Mouse (Mus musculus) stomach, embryonic 16.5 days (tissue): Measurements from ENCODE around the gene Syce3. TPM values are rescaled to one million over a fixed set of nuclear protein-coding genes. Genes with fewer than 3 reads are reported as not detected.
A peak's percentile ranks its signal among the peaks of the same experiment; 100 is the strongest.

ENCODE experiments used
- ATAC-seq: fragments of 200-750 bp; cut with Nextera tagmentation; 2 replicates; pipeline ENCODE4 v1.8.0; 2017; ENCODE audit warnings: moderate number of reproducible peaks, moderate TSS enrichment; ENCODE audit not compliant: insufficient read depth, low FRiP score
- H3K27ac ChIP-seq: fragments of 300-500 bp; sonication (generic); 2 replicates; pipeline ENCODE4 v1.5.1; 2014; ENCODE audit warnings: low read length
- H3K27me3 ChIP-seq: fragments of 300-500 bp; sonication (generic); 2 replicates; pipeline ENCODE4 v1.6.1; 2014; ENCODE audit warnings: low read length, control low read depth, mixed read lengths; ENCODE audit not compliant: control insufficient read depth, insufficient read depth
- H3K36me3 ChIP-seq: fragments of 300-500 bp; sonication (generic); 2 replicates; pipeline ENCODE4 v1.6.1; 2014; ENCODE audit warnings: low read length; ENCODE audit not compliant: control insufficient read depth, insufficient read depth
- H3K4me1 ChIP-seq: fragments of 300-500 bp; sonication (generic); 2 replicates; pipeline ENCODE4 v1.6.1; 2014; ENCODE audit warnings: low read length, control low read depth, mixed read lengths; ENCODE audit not compliant: control insufficient read depth, insufficient read depth
- H3K4me2 ChIP-seq: fragments of 300-500 bp; sonication (generic); 2 replicates; pipeline ENCODE4 v1.6.1; 2014; ENCODE audit warnings: low read depth, low read length, mixed read lengths
- H3K4me3 ChIP-seq: fragments of 300-500 bp; sonication (generic); replicated peaks from 2 replicates; pipeline ENCODE4 v1.5.1; 2014; ENCODE audit warnings: mild to moderate bottlenecking, low read length
- H3K9ac ChIP-seq: fragments of 300-500 bp; sonication (generic); 2 replicates; pipeline ENCODE4 v1.6.1; 2014; ENCODE audit warnings: low read length
- H3K9me3 ChIP-seq: fragments of 300-500 bp; sonication (generic); replicated peaks from 2 replicates; pipeline ENCODE4 v1.6.1; 2016; ENCODE audit warnings: low read length, control low read depth; ENCODE audit not compliant: control insufficient read depth
- WGBS: fragments of 180-500 bp; shearing (Covaris S2); extraction: QIAGEN DNeasy Blood & Tissue Kit; methylation state at CpG from one replicate; pipeline ENCODE4 v1.1.7; 2014; 5-methylcytosine and 5-hydroxymethylcytosine counted together
- polyA plus RNA-seq: library from polyadenylated mRNA; unstranded; fragments of >200 nt; fragmentation: Nextera tagmentation; extraction: Ambion mirVana; gene quantifications from 2 replicates; pipeline ENCODE4 v1.2.1, GENCODE M21; 2015

The Syce3 gene
- polyA plus RNA-seq, 1 experiment from 2014 or later: not detected

- WGBS: 85% methylated on average over 13 of the region's 13 CpGs
- Histone ChIP-seq H3K27ac (no peak overlapping the region), H3K9me3 (no peaks in the 10 kb centered on the region), H3K4me2 (no peak overlapping the region), H3K9ac (no peak overlapping the region), H3K4me1 (peaks cover 10% of the 10 kb centered on the region; the same call in 1 of the 2 replicates), H3K4me3 (no peak overlapping the region), H3K27me3 (peaks cover 11% of the 10 kb centered on the region), H3K36me3 (peaks cover 39% of the 10 kb centered on the region)
- no peak for ATAC-seq
Measured at GRCm38 (mm10) chr15:89372068-89372467, 38.2 kb downstream of the Syce3 start.

- H3K9ac ChIP-seq: no peak overlapping the region
- no peaks in the 10 kb centered on the region for H3K9me3 ChIP-seq
- H3K4me1 ChIP-seq: no peaks in the 10 kb centered on the region
- no peak overlapping the region for H3K4me3 ChIP-seq
- no peaks in the 10 kb centered on the region for H3K27me3 ChIP-seq
- H3K36me3 ChIP-seq: peaks cover 55% of the 10 kb centered on the region
- no peak overlapping the region for H3K4me2 ChIP-seq
- no peak for ATAC-seq
- WGBS: 89% methylated on average over 4 of the region's 4 CpGs
- H3K27ac ChIP-seq: no peak overlapping the region
Measured at GRCm38 (mm10) chr15:89365141-89365551, 45.2 kb downstream of the Syce3 start.

- Histone ChIP-seq H3K9me3 (no peaks in the 10 kb centered on the region), H3K4me2 (no peak overlapping the region), H3K4me1 (0 out of 2 replicates have a peak, but pooled peaks cover 3% of the 10 kb centered on the region), H3K27me3 (no peaks in the 10 kb centered on the region), H3K9ac (no peak overlapping the region), H3K27ac (no peak overlapping the region), H3K4me3 (no peak overlapping the region), H3K36me3 (peaks cover 38% of the 10 kb centered on the region)
- WGBS: 83% methylated on average over 7 of the region's 7 CpGs
- no peak for ATAC-seq
Measured at GRCm38 (mm10) chr15:89363051-89363450, 47.3 kb downstream of the Syce3 start.

- H3K4me2 ChIP-seq: no peak overlapping the region
- no peak overlapping the region for H3K27ac ChIP-seq
- H3K36me3 ChIP-seq: peaks cover 16% of the 10 kb centered on the region
- H3K9me3 ChIP-seq: no peaks in the 10 kb centered on the region
- no peak for ATAC-seq
- no peak overlapping the region for H3K4me3 ChIP-seq
- no peaks in the 10 kb centered on the region for H3K27me3 ChIP-seq
- WGBS: 73% methylated on average over 3 of the region's 3 CpGs
- H3K4me1 ChIP-seq: peaks cover 13% of the 10 kb centered on the region
- H3K9ac ChIP-seq: no peak overlapping the region
Measured at GRCm38 (mm10) chr15:89358784-89359183, 51.5 kb downstream of the Syce3 start.

- WGBS: under 1% methylated on average over 15 of the region's 15 CpGs
- Histone ChIP-seq H3K4me2 (peak overlapping the region; percentile 77), H3K27me3 (no peaks in the 10 kb centered on the region), H3K9ac (peak overlapping the region; percentile 86), H3K4me1 (peaks cover 13% of the 10 kb centered on the region), H3K27ac (peak overlapping the region; percentile 96), H3K9me3 (no peaks in the 10 kb centered on the region), H3K36me3 (peaks cover 24% of the 10 kb centered on the region), H3K4me3 (peak overlapping the region; percentile 86)
- peak; percentile 75; the same call in 1 of the 2 replicates for ATAC-seq
Measured at GRCm38 (mm10) chr15:89356372-89356771, 53.9 kb downstream of the Syce3 start.

- WGBS: under 1% methylated on average over 64 of the region's 64 CpGs
- Histone ChIP-seq H3K36me3 (peaks cover 17% of the 10 kb centered on the region), H3K4me2 (peak within 1 kb of the TSS; percentile 96), H3K4me1 (peaks cover 13% of the 10 kb centered on the region), H3K9me3 (no peaks in the 10 kb centered on the region), H3K27me3 (no peaks in the 10 kb centered on the region), H3K27ac (peak within 1 kb of the TSS; percentile 96), H3K9ac (peak within 1 kb of the TSS; percentile 86), H3K4me3 (peak within 1 kb of the TSS; percentile 86)
- ATAC-seq: peak; percentile 92
Measured at GRCm38 (mm10) chr15:89355241-89356187, 54.8 kb downstream of the Syce3 start, which contains the start of the genes Lmf2 and Ncaph2. Gene Lmf2 (minus strand): TSS chr15:89355659. Gene Ncaph2 (plus strand): TSS chr15:89355719.

- no peaks in the 10 kb centered on the region for H3K9me3 ChIP-seq
- peak overlapping the region; percentile 96 for H3K4me2 ChIP-seq
- 69% methylated on average over 7 of the region's 7 CpGs for WGBS
- H3K4me1 ChIP-seq: peaks cover 13% of the 10 kb centered on the region
- no peaks in the 10 kb centered on the region for H3K27me3 ChIP-seq
- H3K27ac ChIP-seq: no peak overlapping the region
- H3K4me3 ChIP-seq: peak overlapping the region; percentile 86
- peak overlapping the region; percentile 86 for H3K9ac ChIP-seq
- ATAC-seq: no peak
- H3K36me3 ChIP-seq: peaks cover 14% of the 10 kb centered on the region
Measured at GRCm38 (mm10) chr15:89354455-89354854, 55.8 kb downstream of the Syce3 start.

GRCm38 (mm10) chr15:89353837-89354236, 56.5 kb downstream of the Syce3 start:
- H3K9me3 ChIP-seq: no peaks in the 10 kb centered on the region
- H3K27ac ChIP-seq: no peak overlapping the region
- no peaks in the 10 kb centered on the region for H3K27me3 ChIP-seq
- peaks cover 14% of the 10 kb centered on the region for H3K36me3 ChIP-seq
- peaks cover 13% of the 10 kb centered on the region for H3K4me1 ChIP-seq
- H3K9ac ChIP-seq: 0 out of 2 replicates have a peak overlapping the region, but pooled peaks have one; percentile 32
- 92% methylated on average over 16 of the region's 16 CpGs for WGBS
- H3K4me3 ChIP-seq: no peak overlapping the region
- no peak for ATAC-seq
- H3K4me2 ChIP-seq: no peak overlapping the region

- 92% methylated on average over 12 of the region's 12 CpGs for WGBS
- Histone ChIP-seq H3K4me1 (peaks cover 9% of the 10 kb centered on the region), H3K4me2 (no peak overlapping the region), H3K27me3 (no peaks in the 10 kb centered on the region), H3K36me3 (peaks cover 14% of the 10 kb centered on the region), H3K27ac (no peak overlapping the region), H3K4me3 (no peak overlapping the region), H3K9me3 (no peaks in the 10 kb centered on the region), H3K9ac (no peak overlapping the region)
- no peak for ATAC-seq
Measured at GRCm38 (mm10) chr15:89352795-89353194, 57.5 kb downstream of the Syce3 start.
